Mouse (Mus musculus) testis, adult 2 months (tissue): ENCODE measurements around the gene Pex11g.

Source experiments
- CTCF ChIP-seq: fragments of 200-500 bp; IDR thresholded peaks from 2 replicates; pipeline ENCODE4 v1.5.1; 2012; ENCODE audit warnings: low read depth, mild to moderate bottlenecking, inconsistent platforms, low read length, moderate library complexity; ENCODE audit not compliant: control insufficient read depth, insufficient read depth, insufficient replicate concordance
- POLR2A ChIP-seq: fragments of 200-500 bp; IDR thresholded peaks from 2 replicates; pipeline ENCODE4 v1.6.1; 2012; ENCODE audit warnings: low read depth, mild to moderate bottlenecking, inconsistent platforms, low read length, moderate library complexity; ENCODE audit not compliant: control insufficient read depth

DNA sequence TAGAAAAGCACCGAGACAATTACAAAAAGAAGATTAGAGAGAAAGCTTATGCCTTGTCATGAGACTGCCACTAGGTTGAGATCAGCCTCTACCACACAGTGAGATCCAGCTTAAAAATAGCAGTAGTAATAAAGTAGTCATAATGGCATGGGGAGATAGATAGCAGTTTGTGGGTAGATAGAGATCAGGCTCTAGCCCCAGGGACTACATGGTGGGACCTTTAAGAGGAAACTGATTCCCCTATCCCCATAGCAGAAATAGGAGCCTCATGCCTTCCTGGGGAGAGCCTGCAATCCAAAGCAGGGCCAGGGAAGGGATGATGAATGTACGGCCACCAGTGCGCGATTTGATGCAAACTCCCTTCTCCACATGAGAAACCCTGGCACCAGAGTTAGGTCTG is 52.2 kb downstream of the Pex11g start:
- no peak for TF ChIP-seq POLR2A
- no peak for TF ChIP-seq CTCF
